Mouse (Mus musculus) mouse embryonic stem cell (cell line): ENCODE measurements at regions not wholly inside any gene's neighbourhood (a gene's known extent, or its start where the extent isn't known, plus 50 kb on each side); places are given as distances from the start of the nearest gene placed in this dataset.
"Not testable (repeated sequence)": the region's sequence is repeated elsewhere in the genome, so short reads cannot be mapped to it uniquely, and the experiment has no call there.

ENCODE experiments used
- in situ Hi-C, 2 experiments: fragments of 300-500 bp; cut with MboI; formaldehyde crosslinking; loops; 1 replicate in 1 of 2; 3 replicates in 1 of 2; pipeline ENCODE4 v1.14.3; 2019 to 2020; ENCODE audit warnings: low sequenced_read_pairs in 2 of 2, low pct_unique_long_range_greater_than_20kb in 1 of 2, mixed read lengths in 1 of 2; ENCODE audit not compliant: unreplicated experiment in 1 of 2

DNA sequence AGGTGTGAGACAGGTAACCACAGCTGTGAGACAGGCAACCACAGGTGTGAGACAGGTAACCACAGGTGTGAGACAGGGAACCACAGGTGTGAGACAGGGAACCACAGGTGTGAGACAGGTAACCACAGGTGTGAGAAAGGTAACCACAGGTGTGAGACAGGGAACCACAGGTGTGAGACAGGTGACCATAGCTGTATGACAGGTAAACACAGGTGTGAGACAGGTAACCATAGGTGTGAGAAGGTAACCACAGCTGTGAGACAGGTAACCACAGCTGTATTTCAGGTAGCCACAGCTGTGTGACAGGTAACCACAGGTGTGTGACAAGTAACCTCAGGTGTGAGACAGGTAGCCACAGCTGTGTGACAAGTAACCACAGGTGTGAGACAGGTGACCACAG, 265.5 kb downstream of the Dysf start:
- in situ Hi-C loops, result not testable (repeated sequence)

GRCm38 (mm10) chr6:84272520-84273311, 264.3 kb downstream of the Dysf start:
- in situ Hi-C loops, result no loop called here

- in situ Hi-C loops, result no loop called here
Observed at GRCm38 (mm10) chr6:84271966-84272365, 263.6 kb downstream of the Dysf start.

GRCm38 (mm10) chr6:84271441-84271840, 263.1 kb downstream of the Dysf start:
- in situ Hi-C loops, result no loop called here

GRCm38 (mm10) chr6:84270518-84271165, 262.3 kb downstream of the Dysf start:
- in situ Hi-C loops, result no loop called here

DNA sequence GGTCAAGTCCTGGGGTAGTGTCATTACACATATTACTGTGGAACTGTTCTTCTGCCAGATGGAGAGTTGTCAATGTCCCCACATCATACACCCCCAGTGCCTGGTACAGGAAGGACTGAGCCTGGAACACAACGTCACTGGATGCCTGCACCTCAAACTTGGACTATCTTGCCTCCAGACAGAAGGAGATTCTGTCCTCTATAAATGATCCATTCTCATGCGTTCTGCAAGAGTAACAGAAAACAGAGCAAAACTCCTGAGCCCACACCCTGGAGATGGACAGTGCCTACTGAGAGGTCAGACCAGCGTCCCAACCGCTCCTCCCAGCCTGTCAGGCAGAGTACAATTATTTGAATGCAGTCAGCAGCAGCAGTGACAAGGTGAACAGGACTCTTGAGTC, 261.1 kb downstream of the Dysf start:
- in situ Hi-C loops, result no loop called here

GRCm38 (mm10) chr6:84269023-84269422, 260.6 kb downstream of the Dysf start:
- in situ Hi-C loops, result no loop called here

- in situ Hi-C loops, result no loop called here
Observed at GRCm38 (mm10) chr6:84268111-84268510, 259.7 kb downstream of the Dysf start.

- in situ Hi-C loops, result no loop called here
Observed at GRCm38 (mm10) chr6:84267526-84267925, 259.1 kb downstream of the Dysf start.

- in situ Hi-C loops, result no loop called here
Observed at GRCm38 (mm10) chr6:84266736-84267135, 258.3 kb downstream of the Dysf start.

GRCm38 (mm10) chr6:84264681-84265080, 256.3 kb downstream of the Dysf start:
- in situ Hi-C loops, result loop anchor here in 1 of 2 experiments (5.0 kb wide), 1 partner anchor 48 kb away; no protein-coding TSS in a partner anchor

DNA sequence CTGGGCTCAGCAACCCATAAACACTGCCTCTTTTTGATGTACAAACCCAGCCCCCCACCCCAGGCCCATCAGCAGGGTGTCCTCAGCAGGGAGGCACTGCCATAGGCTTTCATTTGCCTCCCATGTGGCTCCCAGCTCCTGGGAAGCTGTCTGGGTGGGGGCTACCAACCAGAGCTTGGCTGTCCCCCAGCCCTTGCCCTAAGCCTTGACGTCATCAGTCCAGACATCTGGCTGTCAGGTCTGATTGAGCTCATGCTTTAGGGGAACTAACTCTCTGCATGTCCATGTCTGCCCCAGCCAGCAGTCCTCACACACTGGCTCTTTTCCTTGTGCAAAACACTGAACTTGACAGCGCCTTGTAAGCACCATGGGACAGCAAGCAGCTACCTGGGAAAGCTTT, 255.3 kb downstream of the Dysf start:
- in situ Hi-C loops, result loop anchor here in 1 of 2 experiments (5.0 kb wide), 1 partner anchor 49 kb away; no protein-coding TSS in a partner anchor

DNA sequence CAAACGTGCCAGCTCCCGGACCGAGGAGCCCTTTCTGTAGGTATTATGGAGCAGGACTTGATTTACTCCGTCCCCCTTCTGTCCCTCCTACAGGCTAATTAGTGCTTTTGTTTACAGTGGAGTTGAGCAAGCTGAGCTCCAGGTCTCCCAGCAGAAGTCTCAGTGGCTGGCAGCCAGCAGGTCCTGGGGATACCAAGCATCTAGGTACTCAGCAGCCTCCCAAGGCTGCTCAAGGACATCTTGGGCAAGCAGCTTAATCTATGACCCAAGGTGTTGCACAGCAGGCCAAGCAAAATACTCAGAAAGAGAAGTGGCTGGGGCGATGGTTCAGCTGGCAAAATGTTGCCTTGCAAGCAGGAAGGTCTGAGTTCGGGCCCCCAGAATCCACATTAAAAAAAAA, 254.4 kb downstream of the Dysf start:
- in situ Hi-C loops, result loop anchor here in 1 of 2 experiments (5.0 kb wide), 1 partner anchor 50 kb away; no protein-coding TSS in a partner anchor

DNA sequence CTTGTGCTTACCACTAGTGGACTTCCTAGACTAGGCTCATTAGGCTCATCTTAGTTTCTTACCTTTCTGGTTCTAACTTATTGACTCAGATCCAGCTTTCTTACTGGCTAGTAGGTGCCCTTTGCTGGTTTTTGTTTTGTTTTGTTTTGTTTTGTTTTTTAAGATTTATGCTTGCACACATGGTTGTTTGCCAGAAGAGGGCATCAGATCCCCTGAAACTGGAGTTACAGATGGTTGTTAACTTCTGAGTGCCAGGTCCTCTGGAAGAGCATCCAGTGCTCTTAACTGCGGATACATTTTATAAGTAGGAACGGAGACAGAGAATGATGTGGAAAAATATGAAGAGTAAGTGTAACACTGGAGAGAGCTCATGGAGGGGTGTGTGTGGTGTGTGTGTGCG, 253.1 kb downstream of the Dysf start:
- in situ Hi-C loops, result loop anchor here in 1 of 2 experiments (5.0 kb wide), 1 partner anchor 51 kb away; no protein-coding TSS in a partner anchor
